Mouse (Mus musculus) kidney, postnatal 25 days (tissue): ENCODE results near the gene Zbtb7b.
A peak's percentile ranks its signal among the peaks of the same experiment; 100 is the strongest.

ENCODE experiments used
- DNase-seq, 2 experiments: peaks; one replicate each; pipeline ENCODE4 v3.0.0; 2021; ENCODE audit warnings: mixed read lengths in 2 of 2

The Zbtb7b gene

GRCm38 (mm10) chr3:89336529-89336928 lies 58.0 kb downstream of the Zbtb7b start:
- no peak for DNase-seq

GRCm38 (mm10) chr3:89333053-89333452 lies 61.5 kb downstream of the Zbtb7b start:
- DNase-seq, result no peak

- DNase-seq, result no peak
These were observed 62.1 kb downstream of the Zbtb7b start for GRCm38 (mm10) chr3:89332476-89332875.

- DNase-seq, result no peak
These were observed 62.6 kb downstream of the Zbtb7b start for GRCm38 (mm10) chr3:89332013-89332412.

- DNase-seq, result no peak
These were observed 63.0 kb downstream of the Zbtb7b start for GRCm38 (mm10) chr3:89331561-89331960.

- DNase-seq, result no peak
These were observed 63.6 kb downstream of the Zbtb7b start for GRCm38 (mm10) chr3:89330948-89331347.

- DNase-seq, result no peak
These were observed 64.2 kb downstream of the Zbtb7b start for GRCm38 (mm10) chr3:89330346-89330745.

- peak in 1 of 2 experiments; percentile 46 for DNase-seq
These were observed 66.0 kb downstream of the Zbtb7b start for GRCm38 (mm10) chr3:89328623-89329022.
